Comparison of ENCODE assay signal across 18 mouse cellular contexts in genomic region chr3:128795931-128796330, GRCm38 (mm10).
"Had no signal": no experiment of that assay in that cellular context is flagged by ENCODE, and none has a peak within 500 bp of the region (broad histone marks: within the 10 kb centered on the region; RNA-seq: fewer than 3 reads in every experiment).

No protein-coding gene starts in this region.

- H3K4me2 ChIP-seq: lung, embryonic 14.5 days; midbrain, embryonic 11.5 days; midbrain, embryonic 13.5 days; midbrain, embryonic 15.5 days; neural tube, embryonic 13.5 days; neural tube, embryonic 15.5 days had no signal

- DNase-seq: lung, adult 18-20 months; lung, embryonic 14.5 days; lung, postnatal 10 days; lung, postnatal 4 days; retina, postnatal 1 day; right cerebral cortex, adult 18-20 months; right cerebral cortex, postnatal 25 days; right cerebral cortex, postnatal 4 days; spleen, adult 18-20 months; thymus, adult 18-20 months; thymus, postnatal 14 days; thymus, postnatal 36 days had no signal

- H3K9ac ChIP-seq: lung, embryonic 14.5 days; midbrain, embryonic 13.5 days; midbrain, embryonic 15.5 days; neural tube, embryonic 13.5 days; neural tube, embryonic 15.5 days had no signal

- H3K4me3 ChIP-seq: megakaryocyte, embryonic 14.5 days; midbrain, embryonic 13.5 days; midbrain, embryonic 15.5 days; neural tube, embryonic 13.5 days; neural tube, embryonic 15.5 days had no signal

- H3K9me3 ChIP-seq: midbrain, embryonic 13.5 days; midbrain, embryonic 15.5 days; neural tube, embryonic 13.5 days; neural tube, embryonic 15.5 days had no signal

- H3K27me3 ChIP-seq: megakaryocyte, embryonic 14.5 days; midbrain, embryonic 15.5 days; neural tube, embryonic 13.5 days; neural tube, embryonic 15.5 days had no signal

- H3K4me1 ChIP-seq: megakaryocyte, embryonic 14.5 days; midbrain, embryonic 13.5 days; midbrain, embryonic 15.5 days; neural tube, embryonic 13.5 days; neural tube, embryonic 15.5 days had no signal

- ATAC-seq: midbrain, embryonic 13.5 days; midbrain, embryonic 15.5 days had no signal

- H3K27ac ChIP-seq: midbrain, embryonic 13.5 days; midbrain, embryonic 15.5 days; neural tube, embryonic 13.5 days; neural tube, embryonic 15.5 days had no signal

- H3K36me3 ChIP-seq: midbrain, embryonic 13.5 days; midbrain, embryonic 15.5 days; neural tube, embryonic 13.5 days; neural tube, embryonic 15.5 days had no signal
